10 mouse cellular contexts compared by ENCODE assay signal in the genomic region with DNA sequence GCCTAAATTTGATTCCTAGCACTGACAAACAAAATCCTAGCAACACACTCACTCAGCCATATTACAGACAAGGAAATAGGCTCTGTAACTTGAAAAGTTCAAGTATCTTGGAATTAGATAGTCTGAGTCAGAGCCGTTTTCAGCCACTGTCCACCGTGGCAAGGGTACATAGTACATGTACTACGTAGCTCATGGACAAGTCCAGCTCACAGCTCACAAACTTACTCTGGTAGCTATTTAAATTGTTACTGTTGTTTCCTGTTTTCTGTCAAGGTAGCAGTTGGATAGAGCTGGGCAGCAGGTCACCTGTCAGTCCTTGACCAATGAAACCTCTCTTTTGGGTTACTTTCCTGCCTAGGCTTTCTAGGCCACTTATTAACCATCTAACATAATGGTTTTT. TPM values are rescaled to one million over a fixed set of nuclear protein-coding genes. Genes with fewer than 3 reads are reported as not detected.
DNase-seq lines count a peak whose midpoint lies in the region; ATAC-seq and TF ChIP-seq lines count a peak whose summit lies in the region.
"Had no signal": no experiment of that assay in that cellular context is flagged by ENCODE, and none has a peak within 500 bp of the region (broad histone marks: within the 10 kb centered on the region; RNA-seq: fewer than 3 reads in every experiment).

No protein-coding gene starts in this region.

- H3K9ac ChIP-seq in hindbrain, embryonic 13.5 days, result peak overlapping the region; percentile 98; the same call in 1 of the 2 replicates
- H3K9ac ChIP-seq in hindbrain, embryonic 11.5 days (ENCODE audit: low read depth, low read length), result no peak overlapping the region
- 0 out of 2 replicates have a peak overlapping the region, but pooled peaks have one; percentile 2 for H3K9ac ChIP-seq in hindbrain, embryonic 14.5 days
- H3K9ac ChIP-seq in liver, postnatal 0 days (replicated peaks), result no peak overlapping the region

- H3K27ac ChIP-seq in hindbrain, embryonic 13.5 days, result no peak overlapping the region
- H3K27ac ChIP-seq in hindbrain, embryonic 11.5 days (ENCODE audit: low read depth, low read length), result no peak overlapping the region
- no peak overlapping the region for H3K27ac ChIP-seq in hindbrain, embryonic 14.5 days
- no peak overlapping the region for H3K27ac ChIP-seq in liver, postnatal 0 days (ENCODE audit: low read depth)
- H3K27ac ChIP-seq: macrophage had no signal

- ATAC-seq in hindbrain, embryonic 13.5 days (ENCODE audit: low FRiP score), result no peak
- ATAC-seq in hindbrain, embryonic 11.5 days (ENCODE audit: low FRiP score), result no peak
- no peak for ATAC-seq in hindbrain, embryonic 14.5 days (ENCODE audit: low FRiP score)
- ATAC-seq in liver, postnatal 0 days, result no peak

- peak overlapping the region; percentile 93 for H3K4me2 ChIP-seq in hindbrain, embryonic 13.5 days
- no peak overlapping the region for H3K4me2 ChIP-seq in hindbrain, embryonic 11.5 days (replicated peaks; ENCODE audit: low read depth, low read length)
- peak overlapping the region; percentile 89 for H3K4me2 ChIP-seq in hindbrain, embryonic 14.5 days (replicated peaks)
- H3K4me2 ChIP-seq in liver, postnatal 0 days (ENCODE audit: low read depth, low read length), result peak overlapping the region; percentile 97

- peaks cover 57% of the 10 kb centered on the region for H3K4me1 ChIP-seq in hindbrain, embryonic 13.5 days (replicated peaks)
- 0 out of 2 replicates have a peak, but pooled peaks cover 3% of the 10 kb centered on the region for H3K4me1 ChIP-seq in hindbrain, embryonic 11.5 days (replicated peaks; ENCODE audit: control insufficient read depth, insufficient read depth, low read length)
- H3K4me1 ChIP-seq in hindbrain, embryonic 14.5 days (replicated peaks; ENCODE audit: control insufficient read depth, insufficient read depth, low read length), result peaks cover 42% of the 10 kb centered on the region
- peaks cover 28% of the 10 kb centered on the region for H3K4me1 ChIP-seq in liver, postnatal 0 days (ENCODE audit: insufficient read depth)

- intact Hi-C loops in left cerebral cortex, postnatal 10 days (cut with DNase I), result no loop called here

- no peak for TF ChIP-seq CTCF in liver, postnatal 0 days (IDR thresholded peaks at IDR 0.05; ENCODE audit: low read depth)

- H3K36me3 ChIP-seq in hindbrain, embryonic 13.5 days, result peaks cover 15% of the 10 kb centered on the region; the same call in 1 of the 2 replicates
- no peaks in the 10 kb centered on the region for H3K36me3 ChIP-seq in hindbrain, embryonic 11.5 days (ENCODE audit: control insufficient read depth, insufficient read depth, low read length)
- peaks cover 13% of the 10 kb centered on the region for H3K36me3 ChIP-seq in hindbrain, embryonic 14.5 days (replicated peaks; ENCODE audit: control insufficient read depth, insufficient read depth)
- peaks cover 7% of the 10 kb centered on the region for H3K36me3 ChIP-seq in liver, postnatal 0 days (replicated peaks; ENCODE audit: insufficient read depth, low read length)

- 98% methylated on average over 3 of the region's 3 CpGs for WGBS in hindbrain, embryonic 13.5 days
- 94% methylated on average over 3 of the region's 3 CpGs for WGBS in hindbrain, embryonic 11.5 days
- WGBS in hindbrain, embryonic 14.5 days, result 92% methylated on average over 3 of the region's 3 CpGs
- WGBS in liver, postnatal 0 days (ENCODE audit: insufficient replicate concordance), result 76% methylated on average over 3 of the region's 3 CpGs

- no peak for TF ChIP-seq EP300 in liver, postnatal 0 days (IDR thresholded peaks at IDR 0.05; ENCODE audit: low read depth)

- H3K9me3 ChIP-seq in hindbrain, embryonic 13.5 days, result no peaks in the 10 kb centered on the region
- H3K9me3 ChIP-seq in hindbrain, embryonic 11.5 days (ENCODE audit: control insufficient read depth, low read length), result no peaks in the 10 kb centered on the region
- no peaks in the 10 kb centered on the region for H3K9me3 ChIP-seq in hindbrain, embryonic 14.5 days (ENCODE audit: control insufficient read depth, low read length)
- no peaks in the 10 kb centered on the region for H3K9me3 ChIP-seq in liver, postnatal 0 days (ENCODE audit: low read length)

- H3K4me3 ChIP-seq in hindbrain, embryonic 13.5 days, result peak overlapping the region; percentile 94; the same call in 1 of the 2 replicates
- no peak overlapping the region for H3K4me3 ChIP-seq in hindbrain, embryonic 11.5 days (ENCODE audit: low read depth, low read length)
- H3K4me3 ChIP-seq in hindbrain, embryonic 14.5 days (replicated peaks; ENCODE audit: low read length), result no peak overlapping the region
- 0 out of 2 replicates have a peak overlapping the region, but pooled peaks have one; percentile 84 for H3K4me3 ChIP-seq in liver, postnatal 0 days (ENCODE audit: low read depth, low read length)

- no peak for DNase-seq in hindbrain, embryonic 11.5 days (ENCODE audit: low spot score)
- peak; percentile 6 for DNase-seq in NIH3T3 (ENCODE audit: low read depth)
- DNase-seq in hindbrain, embryonic 14.5 days (ENCODE audit: low spot score), result no peak
- DNase-seq in liver, postnatal 0 days, result no peak
- DNase-seq in urinary bladder, postnatal 4 days (ENCODE audit: low spot score in 2 of 2), result no peak
- DNase-seq in cerebellum, adult 11-12 months, result no peak
- DNase-seq in left cerebral cortex, postnatal 10 days (ENCODE audit: extremely low spot score in 1 of 2, low spot score in 2 of 2), result no peak
- DNase-seq: kidney, postnatal 14 days had no signal

- no peaks in the 10 kb centered on the region for H3K27me3 ChIP-seq in hindbrain, embryonic 13.5 days
- no peaks in the 10 kb centered on the region for H3K27me3 ChIP-seq in hindbrain, embryonic 11.5 days (ENCODE audit: control insufficient read depth, insufficient read depth, low read length)
- H3K27me3 ChIP-seq in hindbrain, embryonic 14.5 days (ENCODE audit: control insufficient read depth, insufficient read depth, low read length), result no peaks in the 10 kb centered on the region
- no peaks in the 10 kb centered on the region for H3K27me3 ChIP-seq in liver, postnatal 0 days (ENCODE audit: insufficient read depth, low read length)

RNA-seq across cellular contexts. Expression of a gene that starts 2.2 kb away (rescaled TPM):
- 329 and 335 TPM in 2 replicates for polyA plus RNA-seq in hindbrain, embryonic 13.5 days (2015; fragmentation: Nextera tagmentation; extraction: Ambion mirVana)
- polyA plus RNA-seq in hindbrain, embryonic 11.5 days (2014; fragmentation: Nextera tagmentation; extraction: Ambion mirVana), result 322 and 356 TPM in 2 replicates
- polyA plus RNA-seq in hindbrain, embryonic 14.5 days (2014; fragmentation: Nextera tagmentation; extraction: Ambion mirVana), result 228 and 237 TPM in 2 replicates
- polyA plus RNA-seq in liver, postnatal 0 days (2015; fragmentation: Nextera tagmentation; extraction: Ambion mirVana), result 81.6 and 92.2 TPM in 2 replicates
- 10 to 100 TPM; 63.8 to 67.9 TPM for total RNA-seq in left cerebral cortex, postnatal 10 days (2021)

RNA-seq across cellular contexts. Expression of a gene that starts 2.7 kb away (rescaled TPM):
- 23.6 TPM in 2 replicates for polyA plus RNA-seq in hindbrain, embryonic 13.5 days (2015; fragmentation: Nextera tagmentation; extraction: Ambion mirVana)
- polyA plus RNA-seq in hindbrain, embryonic 11.5 days (2014; fragmentation: Nextera tagmentation; extraction: Ambion mirVana), result 24.9 and 25.6 TPM in 2 replicates
- 27.2 and 32.1 TPM in 2 replicates for polyA plus RNA-seq in hindbrain, embryonic 14.5 days (2014; fragmentation: Nextera tagmentation; extraction: Ambion mirVana)
- polyA plus RNA-seq in liver, postnatal 0 days (2015; fragmentation: Nextera tagmentation; extraction: Ambion mirVana), result 8.0 and 10.7 TPM in 2 replicates
- total RNA-seq in left cerebral cortex, postnatal 10 days (2021), result 10 to 100 TPM; 42.0 to 42.2 TPM

RNA-seq across cellular contexts. Expression of a gene that starts 46.0 kb away (rescaled TPM):
- polyA plus RNA-seq in hindbrain, embryonic 13.5 days (2015; fragmentation: Nextera tagmentation; extraction: Ambion mirVana), result 3.1 and 3.2 TPM in 2 replicates
- polyA plus RNA-seq in hindbrain, embryonic 11.5 days (2014; fragmentation: Nextera tagmentation; extraction: Ambion mirVana), result 1.1 and 1.2 TPM in 2 replicates
- 3.5 and 5.9 TPM in 2 replicates for polyA plus RNA-seq in hindbrain, embryonic 14.5 days (2014; fragmentation: Nextera tagmentation; extraction: Ambion mirVana)
- 0.13 TPM in 1 of 2 replicates, not detected in the other for polyA plus RNA-seq in liver, postnatal 0 days (2015; fragmentation: Nextera tagmentation; extraction: Ambion mirVana)
- 1 to 10 TPM; 1.9 to 2.1 TPM for total RNA-seq in left cerebral cortex, postnatal 10 days (2021)
- polyA plus RNA-seq: macrophage had no signal

Comparison
In these comparisons a context has a peak if more than half of its experiments do, and no peak if none do; other contexts are left out.
1. H3K4me3 ChIP-seq: peak in hindbrain, embryonic 13.5 days (single experiment) and liver, postnatal 0 days (single experiment); none in hindbrain, embryonic 11.5 days (single experiment) and hindbrain, embryonic 14.5 days (single experiment).
2. H3K9ac ChIP-seq: peak in hindbrain, embryonic 13.5 days (single experiment) and hindbrain, embryonic 14.5 days (single experiment); none in hindbrain, embryonic 11.5 days (single experiment) and liver, postnatal 0 days (single experiment).